Mouse (Mus musculus) liver, embryonic 11.5 days (tissue): ENCODE results near the gene Metap2. TPM values are rescaled to one million over a fixed set of nuclear protein-coding genes. Genes with fewer than 3 reads are reported as not detected.

Experiments
- ATAC-seq: fragments of 200-750 bp; cut with Nextera tagmentation; replicated peaks from 2 replicates; pipeline ENCODE4 v1.8.0; 2017; ENCODE audit warnings: moderate number of reproducible peaks, mild to moderate bottlenecking, moderate TSS enrichment, moderate library complexity; ENCODE audit not compliant: low FRiP score
- DNase-seq: peaks from one replicate; pipeline ENCODE4 v3.0.0-alpha.2; 2017; ENCODE audit warnings: low spot score
- H3K27ac ChIP-seq: fragments of 300-500 bp; sonication (generic); 2 replicates; pipeline ENCODE4 v1.5.1; 2014; ENCODE audit warnings: mild to moderate bottlenecking, low read depth, low read length, control low read depth
- H3K27me3 ChIP-seq: fragments of 300-500 bp; sonication (generic); replicated peaks from 2 replicates; pipeline ENCODE4 v1.6.1; 2014; ENCODE audit warnings: low read length, mixed read lengths; ENCODE audit not compliant: control insufficient read depth, insufficient read depth
- H3K36me3 ChIP-seq: fragments of 300-500 bp; sonication (generic); 2 replicates; pipeline ENCODE4 v1.6.1; 2014; ENCODE audit warnings: mild to moderate bottlenecking, low read length, moderate library complexity, mixed read lengths; ENCODE audit not compliant: control insufficient read depth, insufficient read depth
- H3K4me1 ChIP-seq: fragments of 300-500 bp; sonication (generic); replicated peaks from 2 replicates; pipeline ENCODE4 v1.6.1; 2014; ENCODE audit warnings: low read length, mixed read lengths; ENCODE audit not compliant: control insufficient read depth, insufficient read depth
- H3K4me2 ChIP-seq: fragments of 300-500 bp; sonication (generic); 2 replicates; pipeline ENCODE4 v1.6.1; 2014; ENCODE audit warnings: mild to moderate bottlenecking, control low read depth, moderate library complexity
- H3K4me3 ChIP-seq: fragments of 300-500 bp; sonication (generic); 2 replicates; pipeline ENCODE4 v1.5.1; 2014; ENCODE audit warnings: low read depth, low read length, control low read depth
- H3K9ac ChIP-seq: fragments of 300-500 bp; sonication (generic); 2 replicates; pipeline ENCODE4 v1.6.1; 2014; ENCODE audit warnings: low read depth, low read length, control low read depth
- H3K9me3 ChIP-seq: fragments of 300-500 bp; sonication (generic); 2 replicates; pipeline ENCODE4 v1.6.1; 2016; ENCODE audit warnings: low read length, inconsistent platforms, mixed read lengths; ENCODE audit not compliant: control insufficient read depth
- WGBS: fragments of 180-500 bp; shearing (Covaris S2); extraction: QIAGEN DNeasy Blood & Tissue Kit; methylation state at CpG from one replicate; pipeline ENCODE4 v1.1.7; 2014; 5-methylcytosine and 5-hydroxymethylcytosine counted together
- polyA plus RNA-seq: library from polyadenylated mRNA; unstranded; fragments of >200 nt; fragmentation: Nextera tagmentation; extraction: Ambion mirVana; gene quantifications from 2 replicates; pipeline ENCODE4 v1.2.1, GENCODE M21; 2014

Metap2 gene
- polyA plus RNA-seq, 1 experiment from 2014 or later = 397 TPM

DNA sequence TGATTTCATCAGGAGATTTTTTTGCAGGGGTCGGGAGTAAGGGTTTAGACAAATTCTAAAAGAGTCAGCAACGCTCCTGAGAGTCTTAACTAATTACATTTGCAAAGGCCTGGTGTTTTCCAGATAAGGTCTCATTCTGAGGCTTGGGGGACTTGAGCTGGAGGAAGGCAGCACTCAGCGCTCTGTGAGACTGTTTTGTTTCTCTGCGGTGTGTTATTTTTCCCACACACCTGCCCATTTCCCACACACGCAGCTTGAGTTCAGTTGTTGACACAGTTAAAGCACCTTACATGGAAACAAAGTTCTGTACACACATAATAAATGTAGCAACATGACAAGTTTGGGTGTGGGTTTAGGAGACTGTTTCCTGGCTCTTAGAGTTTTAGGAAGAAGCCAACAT lies 35.1 kb upstream of the Metap2 start:
- Histone ChIP-seq H3K9ac (no peak overlapping the region), H3K4me1 (no peaks in the 10 kb centered on the region), H3K4me2 (no peak overlapping the region), H3K27ac (no peak overlapping the region), H3K36me3 (no peaks in the 10 kb centered on the region), H3K9me3 (no peaks in the 10 kb centered on the region), H3K4me3 (no peak overlapping the region), H3K27me3 (no peaks in the 10 kb centered on the region)
- DNase-seq (no peak), ATAC-seq (no peak)
- 66% methylated on average over 5 of the region's 5 CpGs for WGBS

DNA sequence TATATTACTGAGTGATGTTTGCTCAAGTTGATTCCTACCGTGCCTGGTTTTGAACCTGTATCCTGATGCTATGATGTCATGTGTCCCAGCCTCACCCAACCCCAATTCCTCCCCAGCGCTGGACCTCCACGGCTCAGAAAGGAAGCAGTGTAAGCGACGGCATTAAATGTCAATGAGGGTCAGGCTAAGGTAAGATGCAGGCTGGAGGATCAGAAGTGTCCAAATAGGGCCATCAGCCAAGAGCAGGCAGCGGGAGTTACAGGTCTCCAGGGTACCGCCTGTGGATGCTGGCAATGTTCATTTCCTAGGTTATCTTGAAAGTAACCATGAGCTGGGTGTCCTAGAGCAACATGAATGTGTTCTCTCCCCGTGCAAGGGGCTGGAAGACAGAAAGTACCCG lies 34.5 kb upstream of the Metap2 start:
- H3K4me1 ChIP-seq = no peaks in the 10 kb centered on the region
- H3K4me3 ChIP-seq = no peak overlapping the region
- H3K9me3 ChIP-seq = no peaks in the 10 kb centered on the region
- H3K36me3 ChIP-seq = no peaks in the 10 kb centered on the region
- ATAC-seq (no peak), DNase-seq (no peak)
- no peak overlapping the region for H3K27ac ChIP-seq
- no peak overlapping the region for H3K9ac ChIP-seq
- H3K4me2 ChIP-seq = no peak overlapping the region
- H3K27me3 ChIP-seq = no peaks in the 10 kb centered on the region
- 70% methylated on average over 9 of the region's 9 CpGs for WGBS

DNA sequence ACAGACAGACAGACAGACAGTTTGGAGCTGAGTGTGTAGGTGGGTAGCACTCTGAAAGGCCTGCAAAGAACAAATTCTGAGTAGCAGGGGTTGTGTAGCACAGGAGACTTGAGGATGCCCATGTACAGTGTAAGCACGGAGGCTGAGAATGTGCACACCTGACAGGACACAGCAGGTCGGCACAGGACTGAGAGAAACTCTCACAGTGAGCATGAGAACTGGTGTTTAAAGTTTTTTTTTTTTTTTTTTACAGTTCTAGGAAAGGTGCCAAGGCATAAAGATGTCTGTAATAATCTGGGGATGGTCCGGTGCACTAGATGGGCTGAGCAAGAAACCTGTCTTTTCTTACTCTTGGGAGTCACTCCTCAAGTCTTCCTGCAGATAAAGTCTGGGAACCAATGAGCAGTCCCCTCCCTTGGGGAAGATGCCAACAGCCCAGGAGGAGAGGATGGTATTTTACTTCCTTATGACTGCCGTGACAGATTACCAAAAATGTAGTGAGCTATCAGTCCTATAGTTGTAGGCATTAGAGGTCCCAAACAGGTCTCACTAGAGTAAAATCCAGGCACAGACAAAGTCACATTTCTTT lies 33.4 kb upstream of the Metap2 start:
- Histone ChIP-seq H3K4me1 (no peaks in the 10 kb centered on the region), H3K36me3 (no peaks in the 10 kb centered on the region), H3K27ac (no peak overlapping the region), H3K27me3 (no peaks in the 10 kb centered on the region), H3K9ac (no peak overlapping the region), H3K4me2 (no peak overlapping the region), H3K4me3 (no peak overlapping the region), H3K9me3 (no peaks in the 10 kb centered on the region)
- WGBS = 75% methylated on average over 4 of the region's 4 CpGs
- DNase-seq = no peak
- no peak for ATAC-seq

DNA sequence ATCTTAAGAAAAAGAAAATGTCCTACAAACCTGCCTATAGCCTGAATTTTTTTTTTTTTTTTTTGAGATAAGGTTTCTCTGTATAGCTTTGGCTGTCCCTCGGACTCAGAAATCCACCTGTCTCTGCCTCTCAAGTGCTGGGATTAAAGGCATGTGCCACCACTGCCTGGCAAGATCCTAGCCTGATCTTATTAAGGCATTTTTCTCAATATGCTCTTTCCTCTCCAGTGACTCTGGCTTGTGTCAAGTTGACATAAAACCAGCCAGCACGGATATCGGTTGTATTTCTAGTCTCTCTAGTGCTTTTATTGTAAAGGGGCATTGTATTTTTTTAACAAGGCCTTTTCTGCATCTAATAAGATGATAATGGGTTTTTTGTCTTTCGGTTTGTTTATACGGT lies 27.8 kb upstream of the Metap2 start:
- 85% methylated on average over 5 of the region's 5 CpGs for WGBS
- DNase-seq (no peak), ATAC-seq (no peak)
- H3K27ac ChIP-seq = no peak overlapping the region
- H3K9me3 ChIP-seq = no peaks in the 10 kb centered on the region
- no peaks in the 10 kb centered on the region for H3K36me3 ChIP-seq
- no peak overlapping the region for H3K9ac ChIP-seq
- H3K4me1 ChIP-seq = no peaks in the 10 kb centered on the region
- H3K4me3 ChIP-seq = no peak overlapping the region
- H3K27me3 ChIP-seq = no peaks in the 10 kb centered on the region
- H3K4me2 ChIP-seq = no peak overlapping the region

DNA sequence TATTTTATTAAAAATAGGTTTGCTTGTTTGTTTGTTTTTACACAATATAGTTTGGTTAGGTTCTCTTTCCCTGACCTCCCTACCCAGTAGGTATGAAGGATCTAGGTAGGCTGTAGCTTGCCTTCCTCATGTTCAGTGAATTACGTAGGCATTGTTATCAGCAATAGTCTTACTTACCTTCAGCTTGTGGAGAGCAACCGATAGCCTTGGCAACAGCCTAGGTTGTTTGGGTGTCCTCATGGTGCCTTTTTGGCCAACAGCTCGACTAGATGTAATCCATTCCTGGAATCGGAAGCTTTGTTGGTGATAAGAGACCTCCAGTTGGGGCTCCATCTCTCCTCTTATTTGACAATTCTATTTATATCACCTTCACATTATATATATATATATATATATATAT lies 24.3 kb upstream of the Metap2 start:
- Histone ChIP-seq H3K36me3 (no peaks in the 10 kb centered on the region), H3K4me2 (no peak overlapping the region), H3K9me3 (no peaks in the 10 kb centered on the region), H3K4me3 (no peak overlapping the region), H3K4me1 (peaks cover 2% of the 10 kb centered on the region), H3K9ac (no peak overlapping the region), H3K27ac (no peak overlapping the region), H3K27me3 (no peaks in the 10 kb centered on the region)
- ATAC-seq (peak; percentile 59), DNase-seq (no peak)
- whole genome bisulfite sequencing = 66% methylated on average over 4 of the region's 4 CpGs

DNA sequence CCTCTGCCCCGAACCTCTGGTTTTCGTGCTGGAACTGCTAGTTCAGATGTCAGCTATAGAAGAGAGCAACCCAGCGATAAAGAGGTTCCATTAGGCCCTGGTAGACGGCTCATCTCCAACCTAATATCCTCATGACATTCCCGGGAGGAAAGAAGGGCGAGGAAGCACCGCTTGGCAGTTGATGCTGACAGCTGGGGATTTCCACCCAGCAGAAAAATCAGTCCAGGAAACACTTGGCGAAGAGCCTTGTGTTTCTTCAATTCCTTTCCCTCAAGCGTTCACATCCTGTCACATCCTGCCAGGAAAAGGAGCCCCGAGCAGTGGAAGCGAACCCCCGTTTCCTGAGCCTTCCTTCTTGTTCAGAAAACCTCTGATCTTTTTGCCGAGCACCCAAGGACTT lies 22.3 kb upstream of the Metap2 start:
- Histone ChIP-seq H3K27me3 (no peaks in the 10 kb centered on the region), H3K9me3 (no peaks in the 10 kb centered on the region), H3K4me3 (no peak overlapping the region), H3K4me2 (no peak overlapping the region), H3K36me3 (no peaks in the 10 kb centered on the region), H3K4me1 (peaks cover 2% of the 10 kb centered on the region), H3K27ac (no peak overlapping the region; the same call in 1 of the 2 replicates), H3K9ac (no peak overlapping the region)
- WGBS = 53% methylated on average over 13 of the region's 13 CpGs
- ATAC-seq = no peak
- DNase-seq = no peak

DNA sequence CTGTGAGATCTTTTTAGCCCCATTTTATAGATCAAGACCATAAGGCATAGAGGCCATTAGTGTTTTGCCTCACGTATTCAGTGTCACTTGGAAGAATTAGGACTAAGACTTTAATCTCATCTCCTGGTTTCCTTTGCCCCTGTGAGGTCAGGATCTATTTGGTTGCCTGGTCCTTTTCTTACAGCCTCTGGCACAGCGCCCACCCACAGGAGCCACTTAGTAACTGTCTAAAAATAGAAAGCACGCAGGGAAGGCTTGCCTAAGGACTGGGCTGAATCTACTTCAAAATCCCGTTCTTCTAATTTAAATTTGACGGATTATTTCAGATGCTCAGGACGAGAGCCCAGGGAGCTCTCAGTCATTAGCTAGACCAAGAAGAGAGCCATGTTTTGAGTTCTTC lies 21.8 kb upstream of the Metap2 start:
- H3K27me3 ChIP-seq = no peaks in the 10 kb centered on the region
- H3K36me3 ChIP-seq = no peaks in the 10 kb centered on the region
- ATAC-seq = no peak
- DNase-seq = no peak
- H3K9me3 ChIP-seq = no peaks in the 10 kb centered on the region
- no peak overlapping the region; the same call in 1 of the 2 replicates for H3K27ac ChIP-seq
- 53% methylated on average over 6 of the region's 6 CpGs for WGBS
- no peak overlapping the region for H3K4me3 ChIP-seq
- peaks cover 2% of the 10 kb centered on the region for H3K4me1 ChIP-seq
- H3K4me2 ChIP-seq = no peak overlapping the region
- H3K9ac ChIP-seq = no peak overlapping the region

DNA sequence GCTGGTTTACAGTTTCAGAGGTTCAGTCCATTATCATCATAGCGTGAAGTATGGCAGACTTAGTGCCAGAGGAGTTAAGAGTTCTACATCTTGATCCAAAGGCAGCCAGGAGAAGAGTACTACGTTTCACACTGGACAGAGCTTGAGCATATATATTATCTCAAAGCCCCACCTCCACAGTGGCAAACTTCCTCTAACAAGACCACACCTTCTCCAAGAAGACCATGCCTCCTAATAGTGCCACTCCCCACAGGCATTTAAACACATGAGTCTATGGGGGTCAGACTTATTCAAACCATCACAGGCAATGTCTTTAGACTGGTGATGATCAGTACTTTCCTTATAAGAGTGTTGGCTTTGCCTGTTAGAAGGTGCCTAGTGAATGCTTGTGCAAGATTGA lies 21.2 kb upstream of the Metap2 start:
- peak; percentile 80 for ATAC-seq
- no peaks in the 10 kb centered on the region for H3K36me3 ChIP-seq
- 60% methylated on average over 2 of the region's 2 CpGs for whole genome bisulfite sequencing
- H3K4me2 ChIP-seq = no peak overlapping the region
- no peak overlapping the region for H3K27ac ChIP-seq
- H3K27me3 ChIP-seq = no peaks in the 10 kb centered on the region
- H3K9me3 ChIP-seq = no peaks in the 10 kb centered on the region
- no peak overlapping the region for H3K4me3 ChIP-seq
- peaks cover 3% of the 10 kb centered on the region for H3K4me1 ChIP-seq
- DNase-seq = no peak
- no peak overlapping the region for H3K9ac ChIP-seq

DNA sequence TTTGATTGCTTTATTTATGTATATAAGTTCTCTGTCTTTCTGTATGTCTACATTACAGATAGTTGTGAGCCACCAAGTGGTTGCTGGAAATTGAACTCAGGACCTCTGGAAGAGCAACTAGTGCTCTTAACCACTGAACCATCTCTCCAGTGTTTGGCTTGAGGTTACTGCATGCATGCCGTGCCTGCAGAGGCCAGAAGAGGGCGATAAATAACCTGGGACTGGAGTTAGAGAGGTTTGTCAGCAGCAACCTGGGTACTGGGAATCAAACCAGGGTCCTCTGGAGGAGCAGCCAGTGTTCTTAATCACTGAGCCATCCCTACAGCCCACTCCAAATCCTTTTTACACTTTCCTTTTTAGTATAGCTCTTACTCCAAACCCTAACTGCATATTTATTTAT lies 19.9 kb upstream of the Metap2 start:
- H3K4me2 ChIP-seq = no peak overlapping the region
- no peak overlapping the region for H3K4me3 ChIP-seq
- DNase-seq (no peak), ATAC-seq (no peak)
- no peaks in the 10 kb centered on the region for H3K27me3 ChIP-seq
- no peak overlapping the region for H3K9ac ChIP-seq
- no peaks in the 10 kb centered on the region for H3K36me3 ChIP-seq
- H3K4me1 ChIP-seq = peaks cover 11% of the 10 kb centered on the region
- H3K9me3 ChIP-seq = no peaks in the 10 kb centered on the region
- no peak overlapping the region for H3K27ac ChIP-seq
- WGBS = 69% methylated on average over 2 of the region's 2 CpGs
